ENCODE assay signal across 8 mouse cellular contexts in genomic region chr2:52674886-52675277, GRCm38 (mm10). TPM values are rescaled to one million over a fixed set of nuclear protein-coding genes. Genes with fewer than 3 reads are reported as not detected.
A peak's percentile ranks its signal among the peaks of the same experiment; 100 is the strongest.
DNase-seq lines count a peak whose midpoint lies in the region; ATAC-seq and TF ChIP-seq lines count a peak whose summit lies in the region.

No protein-coding gene starts in this region.

- no peaks in the 10 kb centered on the region for H3K9me3 ChIP-seq in embryonic facial prominence, embryonic 15.5 days (replicated peaks)
- no peaks in the 10 kb centered on the region for H3K9me3 ChIP-seq in hindbrain, embryonic 12.5 days (replicated peaks)
- no peaks in the 10 kb centered on the region for H3K9me3 ChIP-seq in limb, embryonic 12.5 days
- H3K9me3 ChIP-seq in midbrain, postnatal 0 days (ENCODE audit: low read length): no peaks in the 10 kb centered on the region

- H3K4me1 ChIP-seq in embryonic facial prominence, embryonic 15.5 days: peaks cover 13% of the 10 kb centered on the region
- peaks cover 10% of the 10 kb centered on the region for H3K4me1 ChIP-seq in hindbrain, embryonic 12.5 days
- peaks cover 18% of the 10 kb centered on the region for H3K4me1 ChIP-seq in limb, embryonic 12.5 days (replicated peaks)
- peaks cover 3% of the 10 kb centered on the region; the same call in 1 of the 2 replicates for H3K4me1 ChIP-seq in midbrain, postnatal 0 days (ENCODE audit: insufficient read depth, low read length)

- H3K9ac ChIP-seq in embryonic facial prominence, embryonic 15.5 days: no peak overlapping the region
- H3K9ac ChIP-seq in hindbrain, embryonic 12.5 days: no peak overlapping the region
- H3K9ac ChIP-seq in limb, embryonic 12.5 days (replicated peaks): no peak overlapping the region
- no peak overlapping the region for H3K9ac ChIP-seq in midbrain, postnatal 0 days (replicated peaks; ENCODE audit: low read length, poor library complexity, severe bottlenecking)

- peak overlapping the region; percentile 70 for H3K4me3 ChIP-seq in embryonic facial prominence, embryonic 15.5 days (replicated peaks)
- H3K4me3 ChIP-seq in hindbrain, embryonic 12.5 days: peak overlapping the region; percentile 73
- peak overlapping the region; percentile 68 for H3K4me3 ChIP-seq in limb, embryonic 12.5 days (replicated peaks)
- H3K4me3 ChIP-seq in midbrain, postnatal 0 days (ENCODE audit: low read depth, low read length): peak overlapping the region; percentile 74

- 1% methylated on average over 19 of the region's 19 CpGs for WGBS in embryonic facial prominence, embryonic 15.5 days
- under 1% methylated on average over 19 of the region's 19 CpGs for WGBS in hindbrain, embryonic 12.5 days
- WGBS in limb, embryonic 12.5 days: under 1% methylated on average over 19 of the region's 19 CpGs
- WGBS in midbrain, postnatal 0 days: under 1% methylated on average over 19 of the region's 19 CpGs

- H3K36me3 ChIP-seq in embryonic facial prominence, embryonic 15.5 days: no peaks in the 10 kb centered on the region
- H3K36me3 ChIP-seq in hindbrain, embryonic 12.5 days: no peaks in the 10 kb centered on the region
- no peaks in the 10 kb centered on the region for H3K36me3 ChIP-seq in limb, embryonic 12.5 days
- H3K36me3 ChIP-seq in midbrain, postnatal 0 days (ENCODE audit: insufficient read depth, low read length): no peaks in the 10 kb centered on the region

- peak; percentile 2 for DNase-seq in CD4-positive, CD25-positive, alpha-beta regulatory T cell, adult 2 months (ENCODE audit: low read depth, low spot score)
- DNase-seq in adrenal gland, adult 8-10 months: peak; percentile 8
- no peak for DNase-seq in midbrain, postnatal 0 days (ENCODE audit: low spot score)
- DNase-seq in MN1 (ENCODE audit: low spot score): no peak

- ATAC-seq in CD4-positive, CD25-positive, alpha-beta regulatory T cell, adult 4 months: no peak
- no peak for ATAC-seq in embryonic facial prominence, embryonic 15.5 days (ENCODE audit: insufficient number of reproducible peaks, low FRiP score, low TSS enrichment, low read depth)
- no peak for ATAC-seq in hindbrain, embryonic 12.5 days (ENCODE audit: low FRiP score)
- no peak for ATAC-seq in limb, embryonic 12.5 days (ENCODE audit: insufficient number of reproducible peaks, insufficient read depth, low FRiP score, low TSS enrichment, low read depth)
- no peak for ATAC-seq in midbrain, postnatal 0 days (ENCODE audit: low FRiP score)

- H3K4me2 ChIP-seq in embryonic facial prominence, embryonic 15.5 days (replicated peaks): peak overlapping the region; percentile 97
- H3K4me2 ChIP-seq in hindbrain, embryonic 12.5 days (replicated peaks): peak overlapping the region; percentile 91
- H3K4me2 ChIP-seq in limb, embryonic 12.5 days: peak overlapping the region; percentile 97
- H3K4me2 ChIP-seq in midbrain, postnatal 0 days (ENCODE audit: low read depth, low read length, poor library complexity, severe bottlenecking): peak overlapping the region; percentile 84

- no peak for TF ChIP-seq CTCF in midbrain, postnatal 0 days (IDR thresholded peaks at IDR 0.05)

- H3K27ac ChIP-seq in embryonic facial prominence, embryonic 15.5 days (replicated peaks): no peak overlapping the region
- no peak overlapping the region for H3K27ac ChIP-seq in hindbrain, embryonic 12.5 days
- H3K27ac ChIP-seq in limb, embryonic 12.5 days: no peak overlapping the region
- no peak overlapping the region for H3K27ac ChIP-seq in midbrain, postnatal 0 days (ENCODE audit: low read depth, low read length)

- peaks cover 9% of the 10 kb centered on the region for H3K27me3 ChIP-seq in embryonic facial prominence, embryonic 15.5 days
- H3K27me3 ChIP-seq in hindbrain, embryonic 12.5 days: peaks cover 37% of the 10 kb centered on the region
- peaks cover 45% of the 10 kb centered on the region for H3K27me3 ChIP-seq in limb, embryonic 12.5 days
- 0 out of 2 replicates have a peak, but pooled peaks cover 5% of the 10 kb centered on the region for H3K27me3 ChIP-seq in midbrain, postnatal 0 days (ENCODE audit: insufficient read depth, low read length)

RNA-seq across cellular contexts. Expression of gene Cacnb4, which starts 1.7 kb away (rescaled TPM):
- polyA plus RNA-seq in CD4-positive, CD25-positive, alpha-beta regulatory T cell, adult 4 months (2017; shearing (Covaris generic)): under 1 TPM; 0.28 to 0.42 TPM
- 1 to 10 TPM in 1 of 4 experiments, under 1 TPM in 3; 0.17 to 1.5 (median 0.64) TPM for total RNA-seq in adrenal gland, adult 8-10 months (2022)
- polyA plus RNA-seq in embryonic facial prominence, embryonic 15.5 days (2015; fragmentation: Nextera tagmentation; extraction: Ambion mirVana): 2.2 and 2.3 TPM in 2 replicates
- polyA plus RNA-seq in hindbrain, embryonic 12.5 days (2016; fragmentation: Nextera tagmentation; extraction: Ambion mirVana): 5.9 and 8.0 TPM in 2 replicates
- polyA plus RNA-seq in limb, embryonic 12.5 days (2016; fragmentation: Nextera tagmentation; extraction: Ambion mirVana): 0.50 and 0.88 TPM in 2 replicates
- total RNA-seq in midbrain, postnatal 0 days (2014; rRNA removed): 12.5 and 15.7 TPM in 2 replicates
- polyA plus RNA-seq in midbrain, postnatal 0 days (2015; fragmentation: Nextera tagmentation; extraction: Ambion mirVana): 13.3 and 14.0 TPM in 2 replicates

Comparison
In these comparisons a context has a peak if more than half of its experiments do, and no peak if none do; other contexts are left out.
1. DNase-seq: peak in CD4-positive, CD25-positive, alpha-beta regulatory T cell, adult 2 months (single experiment) and adrenal gland, adult 8-10 months (single experiment); none in midbrain, postnatal 0 days (single experiment) and MN1 (single experiment).
2. Peak in every context shown above with its lines, with median percentiles within 50 percentile points of each other: H3K4me2 ChIP-seq and H3K4me3 ChIP-seq.